Mouse (Mus musculus) heart, postnatal 0 days (tissue): ENCODE measurements around the gene Selenon. TPM values are rescaled to one million over a fixed set of nuclear protein-coding genes. Genes with fewer than 3 reads are reported as not detected.

Source experiments
- ATAC-seq: fragments of 200-750 bp; cut with Nextera tagmentation; 2 replicates; pipeline ENCODE4 v1.8.0; 2017; ENCODE audit warnings: low read depth, moderate number of reproducible peaks, moderate library complexity; ENCODE audit not compliant: insufficient read depth
- DNase-seq: peaks from one replicate; pipeline ENCODE4 v3.0.0-alpha.2; 2016; ENCODE audit warnings: low spot score
- H3K27ac ChIP-seq: fragments of 300-500 bp; sonication (generic); 2 replicates; pipeline ENCODE4 v1.5.1; 2014; ENCODE audit warnings: low read depth, mild to moderate bottlenecking
- H3K27me3 ChIP-seq: fragments of 300-500 bp; sonication (generic); 2 replicates; pipeline ENCODE4 v1.6.1; 2014; ENCODE audit warnings: low read length, mixed read lengths; ENCODE audit not compliant: control insufficient read depth, insufficient read depth
- H3K36me3 ChIP-seq: fragments of 300-500 bp; sonication (generic); replicated peaks from 2 replicates; pipeline ENCODE4 v1.6.1; 2014; ENCODE audit warnings: low read length, mixed read lengths; ENCODE audit not compliant: control insufficient read depth, insufficient read depth
- H3K4me1 ChIP-seq: fragments of 300-500 bp; sonication (generic); 2 replicates; pipeline ENCODE4 v1.6.1; 2014; ENCODE audit warnings: antibody characterized with exemption; ENCODE audit not compliant: control insufficient read depth, insufficient read depth
- H3K4me2 ChIP-seq: fragments of 300-500 bp; sonication (generic); 2 replicates; pipeline ENCODE4 v1.6.1; 2014; ENCODE audit warnings: low read depth, mild to moderate bottlenecking, low read length, moderate library complexity
- H3K4me3 ChIP-seq: fragments of 300-500 bp; sonication (generic); 2 replicates; pipeline ENCODE4 v1.5.1; 2014; ENCODE audit warnings: low read depth, low read length
- H3K9ac ChIP-seq: fragments of 300-500 bp; sonication (generic); replicated peaks from 2 replicates; pipeline ENCODE4 v1.6.1; 2014; ENCODE audit warnings: low read depth, low read length, mixed read lengths
- H3K9me3 ChIP-seq: fragments of 300-500 bp; sonication (generic); replicated peaks from 2 replicates; pipeline ENCODE4 v1.6.1; 2016; ENCODE audit warnings: low read length; ENCODE audit not compliant: control insufficient read depth
- CTCF ChIP-seq: IDR thresholded peaks from 2 replicates; pipeline ENCODE4 v1.5.1; 2016; ENCODE audit warnings: antibody characterized with exemption, control low read depth, low read depth
- EP300 ChIP-seq: IDR thresholded peaks from 2 replicates; pipeline ENCODE4 v1.6.1; 2016; ENCODE audit warnings: antibody characterized with exemption, low read depth
- WGBS: fragments of 180-500 bp; shearing (Covaris S2); extraction: QIAGEN DNeasy Blood & Tissue Kit; methylation state at CpG from one replicate; pipeline ENCODE4 v1.1.7; 2014; 5-methylcytosine and 5-hydroxymethylcytosine counted together
- polyA plus RNA-seq: library from polyadenylated mRNA; unstranded; fragments of >200 nt; fragmentation: Nextera tagmentation; extraction: Ambion mirVana; gene quantifications from 2 replicates; pipeline ENCODE4 v1.2.1, GENCODE M21; 2015
- total RNA-seq: library from RNA; depleted of rRNA; stranded (reverse); fragments of >200 nt; gene quantifications from 2 replicates; pipeline ENCODE4 v1.2.3, GENCODE M21; 2014; ENCODE audit warnings: low replicate concordance

The Selenon gene
- total and polyA plus RNA-seq, 2 experiments from 2014 or later, result 6.8 to 18.2 TPM

DNA sequence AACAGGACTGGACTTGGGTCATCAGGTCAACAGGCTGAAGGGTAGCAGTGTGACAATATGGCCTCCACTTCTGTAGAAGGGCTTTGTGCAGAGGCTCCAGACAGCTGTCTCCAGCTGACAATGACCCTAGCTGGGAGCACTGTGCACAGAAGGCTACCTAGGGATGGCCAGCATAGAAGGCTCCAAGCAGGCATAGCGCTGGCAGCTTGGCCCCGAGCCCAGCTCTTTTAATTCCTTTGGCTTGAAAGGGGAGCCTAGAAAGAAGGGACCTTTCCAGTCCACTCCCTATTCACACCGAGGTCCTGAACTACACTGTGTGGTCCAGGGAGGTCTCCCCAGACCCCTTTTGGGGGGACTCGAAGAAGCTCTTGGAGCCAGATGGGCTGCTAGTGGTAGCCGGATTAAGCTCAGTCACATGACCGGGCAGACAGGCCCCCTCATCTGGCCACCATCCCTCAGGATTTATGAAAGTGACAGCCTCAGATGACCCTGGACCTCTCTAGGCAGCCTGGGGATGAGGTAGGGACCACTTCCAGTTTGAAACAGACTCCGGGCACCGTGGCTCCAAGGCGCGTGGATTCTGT is 12.9 kb downstream of the Selenon start:
- Histone ChIP-seq H3K27ac (no peak overlapping the region), H3K27me3 (no peaks in the 10 kb centered on the region), H3K36me3 (peaks cover 37% of the 10 kb centered on the region), H3K9me3 (no peaks in the 10 kb centered on the region), H3K4me1 (0 out of 2 replicates have a peak, but pooled peaks cover 10% of the 10 kb centered on the region), H3K4me2 (no peak overlapping the region), H3K4me3 (no peak overlapping the region), H3K9ac (no peak overlapping the region)
- 69% methylated on average over 10 of the region's 10 CpGs for WGBS
- TF ChIP-seq CTCF (no peak), EP300 (no peak)
- ATAC-seq, result no peak
- no peak for DNase-seq

DNA sequence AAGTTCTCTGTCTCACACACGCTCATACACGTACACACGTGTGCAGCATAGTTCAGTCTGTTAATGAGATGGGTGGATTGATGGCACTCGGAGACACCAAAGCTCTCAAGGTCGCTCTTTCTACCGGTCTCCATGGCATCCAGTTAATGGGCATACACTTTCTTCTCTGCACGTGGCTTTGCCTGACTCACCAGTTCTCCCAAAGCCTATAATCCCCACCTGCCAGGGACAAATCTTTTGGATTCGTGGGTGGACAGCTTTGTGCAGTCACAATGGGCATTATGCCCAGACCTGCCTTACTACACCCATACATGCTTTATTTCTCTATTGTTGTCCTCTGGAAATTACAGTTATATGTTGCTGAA is 16.2 kb downstream of the Selenon start:
- Histone ChIP-seq H3K36me3 (peaks cover 16% of the 10 kb centered on the region), H3K27me3 (no peaks in the 10 kb centered on the region), H3K4me3 (peak overlapping the region; percentile 94), H3K4me1 (peaks cover 25% of the 10 kb centered on the region), H3K4me2 (peak overlapping the region; percentile 93), H3K9ac (peak overlapping the region; percentile 91; the same call in 1 of the 2 replicates), H3K9me3 (no peaks in the 10 kb centered on the region), H3K27ac (peak overlapping the region; percentile 98)
- TF ChIP-seq CTCF, result no peak
- TF ChIP-seq EP300, result no peak
- no peak for DNase-seq
- ATAC-seq, result no peak
- 10% methylated on average over 8 of the region's 8 CpGs for WGBS

DNA sequence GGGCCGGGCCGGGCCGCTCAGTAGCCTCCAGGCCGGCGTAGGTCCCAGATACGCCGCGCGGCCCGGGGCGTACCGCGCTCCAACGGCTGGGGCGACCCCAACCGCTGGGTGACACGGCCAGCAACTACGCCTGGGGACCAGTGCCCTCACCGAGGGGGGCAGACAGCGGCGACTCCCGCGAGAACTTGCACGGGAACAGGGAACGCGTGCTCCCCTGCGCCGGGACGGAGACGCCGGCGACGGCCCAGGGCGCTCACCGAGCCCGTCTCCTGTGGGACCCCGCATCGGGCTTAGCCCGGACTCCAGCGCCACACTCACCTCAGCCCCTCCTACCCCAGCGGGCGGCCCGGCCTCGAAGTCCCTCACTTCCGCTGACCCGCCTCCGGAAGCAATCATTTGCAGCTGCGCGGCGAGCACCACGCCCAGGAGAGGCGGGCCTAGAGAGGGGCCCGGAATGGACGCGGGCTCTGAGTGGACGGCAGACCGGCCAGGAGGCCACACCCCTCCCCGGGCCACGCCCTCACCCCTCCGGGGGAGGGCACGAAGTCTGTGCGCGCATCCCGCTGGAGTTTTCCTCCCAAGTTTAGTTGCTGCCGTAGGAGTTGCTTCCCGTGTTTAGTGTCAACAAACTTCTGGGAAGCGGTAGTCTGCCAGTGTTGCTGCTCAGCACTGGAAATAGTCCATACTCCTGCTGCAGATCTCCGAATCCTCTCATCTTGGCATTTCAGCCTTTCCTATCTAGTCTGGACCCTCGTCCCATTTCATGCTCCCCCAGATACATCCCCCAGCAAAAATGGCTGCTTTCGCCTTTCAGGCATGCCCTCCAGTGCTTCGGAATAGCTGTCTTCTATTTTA is 16.8 kb downstream of the Selenon start, which contains the start of gene Mtfr1l:
Gene Mtfr1l, minus strand, starts transcription at position 456 of the 855 bp plus-strand sequence.
- H3K36me3 ChIP-seq, result peaks cover 21% of the 10 kb centered on the region
- H3K4me1 ChIP-seq, result peaks cover 25% of the 10 kb centered on the region
- no peaks in the 10 kb centered on the region for H3K27me3 ChIP-seq
- DNase-seq (peak; percentile 98), ATAC-seq (peak; percentile 96)
- peak within 1 kb of the TSS; percentile 94 for H3K4me3 ChIP-seq
- H3K9ac ChIP-seq, result peak within 1 kb of the TSS; percentile 91
- TF ChIP-seq EP300 (0 out of 2 replicates have a peak, but pooled peaks have one; percentile 37), CTCF (no peak)
- H3K27ac ChIP-seq, result peak within 1 kb of the TSS; percentile 98
- H3K9me3 ChIP-seq, result no peaks in the 10 kb centered on the region
- peak within 1 kb of the TSS; percentile 93 for H3K4me2 ChIP-seq
- under 1% methylated on average over 59 of the region's 71 CpGs for WGBS

DNA sequence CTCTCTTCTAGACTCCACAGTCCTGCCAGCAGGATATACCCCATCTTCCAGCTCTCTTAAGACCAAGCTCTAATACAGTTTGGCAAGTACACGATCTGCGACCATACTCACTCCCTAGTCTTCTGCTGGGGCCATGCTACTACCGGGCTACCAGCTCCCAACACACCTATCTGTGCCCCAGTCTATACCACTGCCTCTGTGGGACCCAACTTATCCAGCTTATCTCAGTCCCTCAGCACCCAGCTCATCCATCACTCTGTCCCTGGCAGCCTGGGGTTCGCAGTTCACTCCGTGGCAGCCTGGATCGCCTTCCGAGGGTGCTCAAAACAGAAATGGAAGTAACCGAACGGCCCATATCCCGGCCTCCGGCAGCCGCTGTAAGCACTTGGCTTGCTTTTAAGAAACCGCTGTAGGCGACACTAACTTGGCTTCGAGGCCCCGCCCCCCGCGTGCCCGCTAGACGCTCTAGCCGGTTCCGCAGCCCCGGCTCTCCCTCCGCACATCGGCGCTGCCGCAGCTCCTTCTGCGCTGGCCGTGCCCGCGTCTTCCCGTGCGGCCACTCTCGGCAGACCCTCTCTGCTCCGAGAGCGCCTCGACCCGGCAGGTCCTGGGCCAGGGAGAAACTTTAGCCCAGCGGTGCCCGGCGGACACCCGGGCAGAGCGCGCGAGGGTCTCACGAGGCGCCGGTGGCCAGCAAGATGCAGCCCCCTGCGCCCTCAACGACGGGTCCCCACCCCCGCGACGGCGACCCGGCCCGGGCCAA is 17.7 kb downstream of the Selenon start:
- peak overlapping the region; percentile 98 for H3K27ac ChIP-seq
- H3K9ac ChIP-seq, result peak overlapping the region; percentile 91
- TF ChIP-seq EP300 (no peak), CTCF (no peak)
- under 1% methylated on average over 48 of the region's 57 CpGs for WGBS
- ATAC-seq (peak; percentile 12), DNase-seq (peak; percentile 58)
- peak overlapping the region; percentile 93 for H3K4me2 ChIP-seq
- H3K36me3 ChIP-seq, result peaks cover 29% of the 10 kb centered on the region
- H3K4me1 ChIP-seq, result peaks cover 25% of the 10 kb centered on the region
- H3K27me3 ChIP-seq, result no peaks in the 10 kb centered on the region
- peak overlapping the region; percentile 94 for H3K4me3 ChIP-seq
- H3K9me3 ChIP-seq, result no peaks in the 10 kb centered on the region

DNA sequence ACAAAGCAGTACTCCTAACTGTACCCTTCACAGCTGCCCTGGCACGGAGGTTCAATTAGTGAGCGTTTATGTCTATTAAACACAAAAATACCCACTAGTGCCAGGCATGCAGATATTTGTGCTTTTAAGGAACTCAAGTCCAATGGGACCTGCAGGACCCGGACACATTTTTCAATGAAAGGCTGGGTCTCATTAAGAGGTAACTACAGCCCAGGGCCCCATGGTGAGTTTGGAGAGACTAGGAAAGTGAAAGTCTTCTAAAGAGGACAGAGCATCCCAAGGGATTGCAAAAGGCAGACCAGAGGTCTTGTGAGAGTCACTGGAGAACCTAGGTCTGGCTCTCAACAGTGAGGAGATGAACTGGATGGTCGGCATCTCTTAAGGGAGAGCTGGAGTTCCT is 18.5 kb downstream of the Selenon start:
- ATAC-seq (no peak), DNase-seq (no peak)
- H3K4me2 ChIP-seq, result peak overlapping the region; percentile 93
- 0 out of 2 replicates have a peak overlapping the region, but pooled peaks have one; percentile 98 for H3K27ac ChIP-seq
- no peaks in the 10 kb centered on the region for H3K9me3 ChIP-seq
- no peaks in the 10 kb centered on the region for H3K27me3 ChIP-seq
- H3K36me3 ChIP-seq, result peaks cover 29% of the 10 kb centered on the region
- no peak for TF ChIP-seq EP300
- TF ChIP-seq CTCF, result no peak
- WGBS, result 78% methylated on average over 4 of the region's 4 CpGs
- peak overlapping the region; percentile 91; the same call in 1 of the 2 replicates for H3K9ac ChIP-seq
- H3K4me3 ChIP-seq, result peak overlapping the region; percentile 94; the same call in 1 of the 2 replicates
- H3K4me1 ChIP-seq, result peaks cover 25% of the 10 kb centered on the region
